Mouse (Mus musculus): Measurements from ENCODE around the gene Ghrl. TPM values are rescaled to one million over a fixed set of nuclear protein-coding genes. Genes with fewer than 3 reads are reported as not detected.
"Not testable (repeated sequence)": the region's sequence is repeated elsewhere in the genome, so short reads cannot be mapped to it uniquely, and the experiment has no call there.

Ghrl gene
- total and polyA plus RNA-seq, 2 experiments from 2014 or later, result 0.61 TPM; not detected in 1

DNA sequence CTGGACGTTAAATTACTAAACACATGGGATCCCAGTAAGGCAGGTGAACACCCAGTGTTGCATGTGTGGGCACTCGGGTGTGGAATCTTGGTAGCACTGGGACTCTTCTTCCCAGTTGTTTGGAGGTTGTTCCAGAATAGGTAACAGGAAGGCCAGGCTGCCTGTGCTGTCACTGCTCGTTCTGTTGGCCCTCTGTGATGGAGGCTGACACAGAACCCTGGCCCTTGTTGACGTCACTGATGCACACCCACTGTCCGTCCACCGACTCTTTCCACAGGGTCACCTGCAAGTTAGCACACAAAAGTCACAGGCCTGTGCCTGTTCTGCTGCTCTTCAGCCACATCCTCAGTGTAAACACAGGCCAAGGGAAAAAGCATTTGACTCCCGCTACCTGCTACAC is 8.5 kb upstream of the Ghrl start:
- TF ChIP-seq CTCF (IDR thresholded peaks at IDR 0.05; ENCODE audit: low read depth), result no peak

DNA sequence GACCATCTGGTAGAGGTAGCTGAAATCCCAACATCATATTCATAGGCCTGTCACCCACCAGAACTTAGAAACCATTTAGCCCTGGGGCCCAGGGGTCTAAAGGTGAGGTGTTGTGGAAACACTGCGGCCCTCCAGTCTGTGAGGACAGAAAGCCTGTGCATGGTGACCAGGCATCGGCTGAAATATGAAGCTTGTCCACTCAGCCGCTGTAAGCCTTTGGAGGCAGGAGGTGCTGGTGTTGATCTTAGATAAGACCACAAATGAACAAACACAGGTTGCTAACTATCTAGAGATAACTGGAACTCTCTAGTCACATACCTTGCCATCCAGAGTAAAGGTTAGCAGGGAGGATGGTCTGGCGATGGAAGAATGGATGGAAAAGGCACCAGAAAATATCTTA is 1.4 kb upstream of the Ghrl start:
- Histone ChIP-seq H3K9me3 (ENCODE audit: low read length) (no peaks in the 10 kb centered on the region), H3K9ac (no peak overlapping the region), H3K27ac (ENCODE audit: low read depth, low read length) (no peak overlapping the region), H3K36me3 (ENCODE audit: insufficient read depth) (peaks cover 63% of the 10 kb centered on the region), H3K4me2 (ENCODE audit: low read depth) (no peak overlapping the region), H3K4me3 (ENCODE audit: low read depth, low read length) (no peak overlapping the region), H3K27me3 (ENCODE audit: insufficient read depth, low read length) (no peaks in the 10 kb centered on the region), H3K4me1 (ENCODE audit: insufficient read depth) (no peaks in the 10 kb centered on the region)
- ATAC-seq (no peak), DNase-seq (no peak)
- 95% methylated on average over 4 of the region's 4 CpGs for WGBS
- no peak for TF ChIP-seq CTCF (IDR thresholded peaks at IDR 0.05; ENCODE audit: low read depth)

More for the DNA sequence above, 8.5 kb upstream of the Ghrl start:
- H3K36me3 ChIP-seq (ENCODE audit: insufficient read depth), result peaks cover 70% of the 10 kb centered on the region
- H3K4me1 ChIP-seq (ENCODE audit: insufficient read depth), result no peaks in the 10 kb centered on the region
- ATAC-seq (no peak), DNase-seq (no peak)
- no peak overlapping the region for H3K9ac ChIP-seq
- no peaks in the 10 kb centered on the region for H3K9me3 ChIP-seq (ENCODE audit: low read length)
- WGBS, result 92% methylated on average over 7 of the region's 7 CpGs
- no peaks in the 10 kb centered on the region for H3K27me3 ChIP-seq (ENCODE audit: insufficient read depth, low read length)
- no peak overlapping the region for H3K27ac ChIP-seq (ENCODE audit: low read depth, low read length)
- H3K4me3 ChIP-seq (ENCODE audit: low read depth, low read length), result no peak overlapping the region
- H3K4me2 ChIP-seq (ENCODE audit: low read depth), result no peak overlapping the region

DNA sequence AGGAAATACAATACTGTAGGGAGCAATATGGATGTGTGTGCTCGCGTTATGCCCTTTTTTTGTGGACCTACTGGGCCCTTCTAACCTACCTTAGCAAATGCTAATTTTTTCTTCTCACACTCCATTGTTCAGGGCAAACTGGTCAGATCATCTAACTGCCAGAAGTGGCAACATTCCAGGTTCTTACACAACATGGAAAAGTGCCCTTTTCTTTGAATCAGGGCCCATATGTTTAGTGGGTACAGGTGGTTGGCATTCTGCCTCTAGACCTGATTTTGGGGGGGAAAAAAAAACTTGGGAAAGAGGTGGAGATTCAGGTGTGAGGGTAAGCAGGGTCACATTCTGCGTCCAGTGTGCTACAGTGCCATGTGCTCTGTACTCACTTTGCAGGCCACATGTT is 2.1 kb downstream of the Ghrl start:
- H3K27ac ChIP-seq (ENCODE audit: low read depth, low read length), result no peak overlapping the region
- no peak for ATAC-seq
- H3K9me3 ChIP-seq (ENCODE audit: low read length), result no peaks in the 10 kb centered on the region
- H3K9ac ChIP-seq, result no peak overlapping the region
- peaks cover 77% of the 10 kb centered on the region for H3K36me3 ChIP-seq (ENCODE audit: insufficient read depth)
- no peaks in the 10 kb centered on the region for H3K27me3 ChIP-seq (ENCODE audit: insufficient read depth, low read length)
- 73% methylated on average over 3 of the region's 3 CpGs for WGBS
- H3K4me2 ChIP-seq (ENCODE audit: low read depth), result no peak overlapping the region
- TF ChIP-seq CTCF (IDR thresholded peaks at IDR 0.05; ENCODE audit: low read depth), result no peak
- no peak overlapping the region for H3K4me3 ChIP-seq (ENCODE audit: low read depth, low read length)
- H3K4me1 ChIP-seq (ENCODE audit: insufficient read depth), result no peaks in the 10 kb centered on the region
- no peak for DNase-seq

DNA sequence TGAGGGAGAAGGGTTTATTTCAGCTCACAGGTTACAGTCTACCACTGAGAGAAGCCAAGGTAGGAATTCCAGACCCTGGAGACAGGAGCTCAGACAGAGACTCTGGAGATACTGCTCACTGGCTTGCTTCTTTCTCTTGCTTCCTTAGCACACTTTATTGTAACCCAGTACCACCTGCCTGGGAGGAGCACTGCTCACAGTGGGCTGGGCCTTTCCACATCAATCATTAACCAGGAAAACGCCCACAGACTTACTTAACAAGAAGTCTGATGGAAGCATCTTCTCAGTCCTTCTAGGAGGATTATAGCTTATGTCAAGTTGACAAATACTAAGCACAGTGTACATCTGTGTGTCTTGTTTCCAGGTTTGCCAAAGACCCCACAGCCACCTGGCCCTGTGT is 4.9 kb downstream of the Ghrl start:
- Histone ChIP-seq H3K27ac (ENCODE audit: low read depth, low read length) (no peak overlapping the region), H3K4me2 (ENCODE audit: low read depth) (no peak overlapping the region), H3K9ac (no peak overlapping the region), H3K36me3 (ENCODE audit: insufficient read depth) (peaks cover 84% of the 10 kb centered on the region), H3K4me1 (ENCODE audit: insufficient read depth) (no peaks in the 10 kb centered on the region), H3K4me3 (ENCODE audit: low read depth, low read length) (no peak overlapping the region), H3K9me3 (ENCODE audit: low read length) (no peaks in the 10 kb centered on the region), H3K27me3 (ENCODE audit: insufficient read depth, low read length) (no peaks in the 10 kb centered on the region)
- 89% methylated on average over 1 of the region's 1 CpGs for WGBS
- no peak for TF ChIP-seq CTCF (IDR thresholded peaks at IDR 0.05; ENCODE audit: low read depth)
- ATAC-seq (no peak), DNase-seq (no peak)

DNA sequence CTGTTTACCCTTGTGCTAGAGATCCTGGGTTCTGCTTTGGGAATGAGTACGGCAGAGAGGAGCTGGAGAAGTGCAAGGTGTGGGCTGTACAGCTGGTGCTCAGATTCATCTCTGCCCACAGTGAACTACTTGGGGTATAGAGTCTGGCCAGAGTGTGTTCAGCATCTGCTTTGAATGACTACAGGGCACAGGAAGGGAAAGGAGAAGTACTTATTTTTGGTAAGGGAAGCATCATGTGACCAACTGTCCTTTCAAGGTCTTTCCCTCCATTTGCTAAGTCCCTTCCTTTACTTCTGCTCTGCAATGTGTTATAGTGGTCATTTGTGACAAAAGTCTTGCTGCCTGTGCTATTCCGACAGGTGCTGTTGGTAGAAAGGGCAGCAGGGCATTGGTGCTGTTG is 5.4 kb downstream of the Ghrl start:
- ATAC-seq (no peak), DNase-seq (no peak)
- no peaks in the 10 kb centered on the region for H3K27me3 ChIP-seq (ENCODE audit: insufficient read depth, low read length)
- no peak overlapping the region for H3K4me3 ChIP-seq (ENCODE audit: low read depth, low read length)
- no peak overlapping the region for H3K9ac ChIP-seq
- H3K4me1 ChIP-seq (ENCODE audit: insufficient read depth), result no peaks in the 10 kb centered on the region
- H3K36me3 ChIP-seq (ENCODE audit: insufficient read depth), result peaks cover 84% of the 10 kb centered on the region
- no peaks in the 10 kb centered on the region for H3K9me3 ChIP-seq (ENCODE audit: low read length)
- H3K27ac ChIP-seq (ENCODE audit: low read depth, low read length), result no peak overlapping the region
- H3K4me2 ChIP-seq (ENCODE audit: low read depth), result no peak overlapping the region
- WGBS, result 93% methylated on average over 2 of the region's 2 CpGs
- TF ChIP-seq CTCF (IDR thresholded peaks at IDR 0.05; ENCODE audit: low read depth), result no peak

DNA sequence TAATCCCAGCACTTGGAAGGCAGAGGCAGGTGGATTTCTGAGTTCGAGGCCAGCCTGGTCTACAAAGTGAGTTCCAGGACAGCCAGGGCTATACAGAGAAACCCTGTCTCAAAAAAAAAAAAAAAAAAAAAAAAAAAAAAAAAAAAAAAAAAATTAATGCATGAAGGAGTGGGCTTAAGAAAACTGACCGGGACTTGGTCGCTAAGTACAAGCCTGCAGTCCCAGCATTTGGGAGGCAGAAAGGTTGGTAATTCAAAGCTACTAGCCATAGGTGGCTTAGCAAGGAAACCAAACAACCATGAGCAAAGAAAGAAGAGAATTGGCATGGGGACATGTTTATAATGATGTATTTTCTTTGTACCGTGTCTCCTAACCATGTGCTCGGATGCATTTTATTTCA is 6.3 kb downstream of the Ghrl start:
- H3K4me1 ChIP-seq (ENCODE audit: insufficient read depth); H3K9me3 ChIP-seq (ENCODE audit: low read length); H3K27ac ChIP-seq (ENCODE audit: low read depth, low read length); ATAC-seq; H3K4me3 ChIP-seq (ENCODE audit: low read depth, low read length); DNase-seq; H3K27me3 ChIP-seq (ENCODE audit: insufficient read depth, low read length); H3K9ac ChIP-seq; H3K4me2 ChIP-seq (ENCODE audit: low read depth): not testable (repeated sequence)
- H3K36me3 ChIP-seq (ENCODE audit: insufficient read depth), result peaks cover 86% of the 10 kb centered on the region
- WGBS, result 90% methylated on average over 4 of the region's 5 CpGs

DNA sequence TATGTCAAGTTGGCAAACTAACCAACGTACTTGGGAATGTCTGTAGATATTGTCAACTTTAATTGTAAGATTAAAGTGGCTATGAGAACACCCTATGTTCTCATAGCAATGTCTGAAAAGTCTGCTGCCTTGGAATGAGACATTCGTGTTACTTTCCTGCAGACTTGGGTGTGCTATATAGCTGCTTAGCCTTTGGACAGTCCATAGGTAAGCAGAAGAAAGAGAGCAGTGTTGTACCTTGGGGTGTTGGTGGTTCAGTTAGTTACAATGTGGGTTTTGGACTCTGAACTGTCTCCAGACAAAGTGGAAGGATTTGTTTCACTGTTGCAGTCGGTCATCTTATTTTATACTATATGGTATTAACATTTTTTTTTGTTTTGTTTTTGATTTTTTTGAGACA is 7.0 kb downstream of the Ghrl start:
- H3K27me3 ChIP-seq (ENCODE audit: insufficient read depth, low read length), result no peaks in the 10 kb centered on the region

More for the DNA sequence above, 7.0 kb downstream of the Ghrl start:
- Histone ChIP-seq H3K36me3 (ENCODE audit: insufficient read depth) (peaks cover 88% of the 10 kb centered on the region), H3K27ac (ENCODE audit: low read depth, low read length) (no peak overlapping the region), H3K4me2 (ENCODE audit: low read depth) (no peak overlapping the region), H3K9ac (no peak overlapping the region), H3K4me3 (ENCODE audit: low read depth, low read length) (no peak overlapping the region), H3K9me3 (ENCODE audit: low read length) (no peaks in the 10 kb centered on the region), H3K4me1 (ENCODE audit: insufficient read depth) (no peaks in the 10 kb centered on the region)
- WGBS, result 90% methylated on average over 3 of the region's 3 CpGs
- DNase-seq (no peak), ATAC-seq (no peak)
- no peak for TF ChIP-seq CTCF (IDR thresholded peaks at IDR 0.05; ENCODE audit: low read depth)
